Mouse (Mus musculus): Measurements from ENCODE around the gene Anks1.

GRCm38 (mm10) chr17:28019785-28020696, 110.9 kb downstream of the Anks1 start:
- TF ChIP-seq EP300 (optimal IDR thresholded peaks at IDR 0.05) = no peak
- TF ChIP-seq CTCF (IDR thresholded peaks at IDR 0.05; ENCODE audit: low read depth) = no peak
